Mouse (Mus musculus): ENCODE results near the gene Smndc1. TPM values are rescaled to one million over a fixed set of nuclear protein-coding genes. Genes with fewer than 3 reads are reported as not detected.

Gene Smndc1
- total and polyA plus RNA-seq, 2 experiments from 2014 or later, result 9.0 to 32.0 TPM

- no peak for ATAC-seq (ENCODE audit: insufficient read depth, low read depth)
- peak overlapping the region; percentile 89; the same call in 1 of the 2 replicates for H3K27ac ChIP-seq (ENCODE audit: low read depth)
- H3K9ac ChIP-seq (replicated peaks; ENCODE audit: low read depth, low read length), result 0 out of 2 replicates have a peak overlapping the region, but pooled peaks have one; percentile 65
- DNase-seq (ENCODE audit: low spot score), result no peak
- peaks cover 10% of the 10 kb centered on the region; the same call in 1 of the 2 replicates for H3K4me1 ChIP-seq (ENCODE audit: control insufficient read depth, insufficient read depth)
- no peaks in the 10 kb centered on the region for H3K27me3 ChIP-seq (ENCODE audit: control insufficient read depth, insufficient read depth, low read length)
- WGBS, result 83% methylated on average over 5 of the region's 5 CpGs
- H3K36me3 ChIP-seq (replicated peaks; ENCODE audit: control insufficient read depth, insufficient read depth, low read length), result peaks cover 23% of the 10 kb centered on the region
- H3K4me2 ChIP-seq (ENCODE audit: low read depth, low read length), result peak overlapping the region; percentile 85
- H3K4me3 ChIP-seq (ENCODE audit: low read depth, low read length), result no peak overlapping the region
- TF ChIP-seq CTCF (IDR thresholded peaks at IDR 0.05; ENCODE audit: low read depth), result no peak
- TF ChIP-seq EP300 (IDR thresholded peaks at IDR 0.05; ENCODE audit: low read depth), result no peak
- H3K9me3 ChIP-seq (replicated peaks; ENCODE audit: control insufficient read depth, low read length), result no peaks in the 10 kb centered on the region
These were observed 1.4 kb upstream of the Smndc1 start for GRCm38 (mm10) chr19:53391787-53392186.

- Histone ChIP-seq H3K4me1 (ENCODE audit: control insufficient read depth, insufficient read depth) (peaks cover 10% of the 10 kb centered on the region; the same call in 1 of the 2 replicates), H3K36me3 (replicated peaks; ENCODE audit: control insufficient read depth, insufficient read depth, low read length) (peaks cover 26% of the 10 kb centered on the region), H3K27ac (ENCODE audit: low read depth) (peak overlapping the region; percentile 89), H3K9me3 (replicated peaks; ENCODE audit: control insufficient read depth, low read length) (no peaks in the 10 kb centered on the region), H3K4me2 (ENCODE audit: low read depth, low read length) (peak overlapping the region; percentile 85), H3K9ac (replicated peaks; ENCODE audit: low read depth, low read length) (peak overlapping the region; percentile 65), H3K4me3 (ENCODE audit: low read depth, low read length) (peak overlapping the region; percentile 100), H3K27me3 (ENCODE audit: control insufficient read depth, insufficient read depth, low read length) (no peaks in the 10 kb centered on the region)
- no peak for TF ChIP-seq CTCF (IDR thresholded peaks at IDR 0.05; ENCODE audit: low read depth)
- TF ChIP-seq EP300 (IDR thresholded peaks at IDR 0.05; ENCODE audit: low read depth), result no peak
- no peak for ATAC-seq (ENCODE audit: insufficient read depth, low read depth)
- WGBS, result 42% methylated on average over 8 of the region's 8 CpGs
- no peak for DNase-seq (ENCODE audit: low spot score)
These were observed 1.0 kb upstream of the Smndc1 start for GRCm38 (mm10) chr19:53391386-53391785.

DNA sequence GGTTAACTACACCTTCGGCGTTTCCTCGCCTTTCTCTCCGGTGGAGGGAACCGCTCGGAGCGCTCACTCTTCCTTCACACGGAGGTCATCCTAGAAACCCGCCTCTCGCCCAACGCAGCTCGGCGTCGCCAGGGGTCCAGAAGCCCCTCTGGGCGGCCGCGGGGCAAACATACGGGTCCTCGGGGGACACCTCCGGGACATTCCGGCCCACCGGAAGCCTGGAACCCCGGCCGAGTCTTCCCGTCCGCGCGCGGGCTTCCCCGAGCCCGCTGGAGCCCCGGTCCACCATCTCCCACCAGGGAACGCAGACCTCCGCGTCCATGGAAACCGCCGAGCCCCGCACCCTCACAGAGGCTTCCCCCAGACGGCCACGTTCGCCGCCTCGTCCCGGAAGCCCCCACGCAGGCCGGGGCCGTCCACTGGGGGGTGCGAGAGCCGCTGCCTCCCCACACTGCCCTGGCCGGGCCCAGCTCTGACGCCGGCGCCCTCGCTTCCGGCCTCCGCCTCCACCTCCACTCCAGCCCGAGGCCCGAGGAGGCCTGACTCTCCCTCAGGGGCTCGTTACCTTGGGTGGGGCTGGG lies 437 bp downstream of the Smndc1 start:
- no peak for TF ChIP-seq EP300 (IDR thresholded peaks at IDR 0.05; ENCODE audit: low read depth)
- no peak for TF ChIP-seq CTCF (IDR thresholded peaks at IDR 0.05; ENCODE audit: low read depth)
- H3K9ac ChIP-seq (replicated peaks; ENCODE audit: low read depth, low read length), result peak overlapping the region; percentile 99
- H3K4me1 ChIP-seq (ENCODE audit: control insufficient read depth, insufficient read depth), result peaks cover 10% of the 10 kb centered on the region; the same call in 1 of the 2 replicates
- H3K9me3 ChIP-seq (replicated peaks; ENCODE audit: control insufficient read depth, low read length), result no peaks in the 10 kb centered on the region
- peaks cover 36% of the 10 kb centered on the region for H3K36me3 ChIP-seq (replicated peaks; ENCODE audit: control insufficient read depth, insufficient read depth, low read length)
- no peaks in the 10 kb centered on the region for H3K27me3 ChIP-seq (ENCODE audit: control insufficient read depth, insufficient read depth, low read length)
- under 1% methylated on average over 59 of the region's 59 CpGs for WGBS
- peak overlapping the region; percentile 100 for H3K4me3 ChIP-seq (ENCODE audit: low read depth, low read length)
- peak; percentile 74 for ATAC-seq (ENCODE audit: insufficient read depth, low read depth)
- peak; percentile 64 for DNase-seq (ENCODE audit: low spot score)
- H3K27ac ChIP-seq (ENCODE audit: low read depth), result peak overlapping the region; percentile 100
- H3K4me2 ChIP-seq (ENCODE audit: low read depth, low read length), result peak overlapping the region; percentile 90

DNA sequence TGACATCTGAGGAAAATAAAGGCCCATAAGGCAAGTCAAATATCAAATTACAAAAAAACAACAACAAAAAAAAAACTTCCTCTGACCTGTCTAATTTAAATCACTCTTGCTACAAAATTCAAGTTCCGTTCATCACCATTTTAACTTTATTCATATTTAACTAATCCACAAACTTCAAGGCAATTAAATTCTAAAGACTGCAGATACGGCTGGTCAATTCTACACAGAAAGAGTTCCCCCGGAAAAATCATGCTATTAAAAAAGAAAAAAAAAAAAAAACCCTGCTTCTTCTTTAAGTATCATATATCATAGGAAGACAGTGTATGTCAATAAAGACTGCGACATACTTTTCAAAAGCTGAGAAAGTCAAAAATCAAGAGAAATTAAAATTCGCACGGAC lies 961 bp downstream of the Smndc1 start:
- no peaks in the 10 kb centered on the region for H3K9me3 ChIP-seq (replicated peaks; ENCODE audit: control insufficient read depth, low read length)
- ATAC-seq (ENCODE audit: insufficient read depth, low read depth), result no peak
- H3K4me3 ChIP-seq (ENCODE audit: low read depth, low read length), result peak overlapping the region; percentile 100
- no peaks in the 10 kb centered on the region for H3K27me3 ChIP-seq (ENCODE audit: control insufficient read depth, insufficient read depth, low read length)
- H3K9ac ChIP-seq (replicated peaks; ENCODE audit: low read depth, low read length), result peak overlapping the region; percentile 99
- H3K27ac ChIP-seq (ENCODE audit: low read depth), result peak overlapping the region; percentile 100
- peaks cover 41% of the 10 kb centered on the region for H3K36me3 ChIP-seq (replicated peaks; ENCODE audit: control insufficient read depth, insufficient read depth, low read length)
- WGBS, result 20% methylated on average over 6 of the region's 6 CpGs
- TF ChIP-seq EP300 (IDR thresholded peaks at IDR 0.05; ENCODE audit: low read depth) (no peak), CTCF (IDR thresholded peaks at IDR 0.05; ENCODE audit: low read depth) (no peak)
- H3K4me2 ChIP-seq (ENCODE audit: low read depth, low read length), result peak overlapping the region; percentile 90
- H3K4me1 ChIP-seq (ENCODE audit: control insufficient read depth, insufficient read depth), result peaks cover 10% of the 10 kb centered on the region; the same call in 1 of the 2 replicates
- no peak for DNase-seq (ENCODE audit: low spot score)

GRCm38 (mm10) chr19:53383336-53383735 lies 7.0 kb downstream of the Smndc1 start:
- DNase-seq (ENCODE audit: low spot score), result no peak
- H3K4me3 ChIP-seq (ENCODE audit: low read depth, low read length), result no peak overlapping the region
- no peak overlapping the region for H3K9ac ChIP-seq (replicated peaks; ENCODE audit: low read depth, low read length)
- 62% methylated on average over 15 of the region's 15 CpGs for WGBS
- TF ChIP-seq EP300 (IDR thresholded peaks at IDR 0.05; ENCODE audit: low read depth) (no peak), CTCF (IDR thresholded peaks at IDR 0.05; ENCODE audit: low read depth) (no peak)
- H3K4me1 ChIP-seq (ENCODE audit: control insufficient read depth, insufficient read depth), result no peaks in the 10 kb centered on the region
- peaks cover 87% of the 10 kb centered on the region for H3K36me3 ChIP-seq (replicated peaks; ENCODE audit: control insufficient read depth, insufficient read depth, low read length)
- H3K27me3 ChIP-seq (ENCODE audit: control insufficient read depth, insufficient read depth, low read length), result no peaks in the 10 kb centered on the region
- no peak overlapping the region for H3K27ac ChIP-seq (ENCODE audit: low read depth)
- no peak for ATAC-seq (ENCODE audit: insufficient read depth, low read depth)
- no peak overlapping the region for H3K4me2 ChIP-seq (ENCODE audit: low read depth, low read length)
- no peaks in the 10 kb centered on the region for H3K9me3 ChIP-seq (replicated peaks; ENCODE audit: control insufficient read depth, low read length)

DNA sequence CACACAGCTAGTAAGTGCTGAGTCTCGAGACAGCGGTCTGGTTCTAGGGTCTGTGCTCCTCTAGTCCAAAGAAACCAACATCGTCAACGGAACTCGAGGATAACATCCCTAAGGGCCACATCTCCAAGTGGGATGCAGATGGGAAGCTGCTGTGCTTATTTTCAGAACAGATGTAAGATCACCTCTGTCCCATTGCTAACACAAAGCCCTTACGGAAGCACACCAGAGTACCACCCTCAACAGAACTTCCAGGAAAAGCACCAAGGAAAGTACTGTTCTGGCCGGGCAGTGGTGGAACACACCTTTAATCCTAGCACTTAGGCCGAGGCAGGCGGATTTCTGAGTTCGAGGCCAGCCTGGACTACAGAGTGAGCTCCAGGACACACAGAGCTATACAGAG lies 12.0 kb downstream of the Smndc1 start:
- Histone ChIP-seq H3K4me2 (ENCODE audit: low read depth, low read length) (no peak overlapping the region), H3K4me1 (ENCODE audit: control insufficient read depth, insufficient read depth) (no peaks in the 10 kb centered on the region), H3K4me3 (ENCODE audit: low read depth, low read length) (no peak overlapping the region), H3K27me3 (ENCODE audit: control insufficient read depth, insufficient read depth, low read length) (no peaks in the 10 kb centered on the region), H3K27ac (ENCODE audit: low read depth) (no peak overlapping the region), H3K9ac (replicated peaks; ENCODE audit: low read depth, low read length) (no peak overlapping the region), H3K36me3 (replicated peaks; ENCODE audit: control insufficient read depth, insufficient read depth, low read length) (peaks cover 67% of the 10 kb centered on the region), H3K9me3 (replicated peaks; ENCODE audit: control insufficient read depth, low read length) (no peaks in the 10 kb centered on the region)
- no peak for DNase-seq (ENCODE audit: low spot score)
- no peak for ATAC-seq (ENCODE audit: insufficient read depth, low read depth)
- WGBS, result 89% methylated on average over 10 of the region's 10 CpGs
- TF ChIP-seq CTCF (IDR thresholded peaks at IDR 0.05; ENCODE audit: low read depth) (no peak), EP300 (IDR thresholded peaks at IDR 0.05; ENCODE audit: low read depth) (no peak)
